ENCODE assay signal across 10 mouse cellular contexts in genomic region chr16:59559300-59560200, GRCm38 (mm10). TPM values are rescaled to one million over a fixed set of nuclear protein-coding genes. Genes with fewer than 3 reads are reported as not detected.
DNase-seq lines count a peak whose midpoint lies in the region; ATAC-seq and TF ChIP-seq lines count a peak whose summit lies in the region.
"Had no signal": no experiment of that assay in that cellular context is flagged by ENCODE, and none has a peak within 500 bp of the region (broad histone marks: within the 10 kb centered on the region; RNA-seq: fewer than 3 reads in every experiment).

No protein-coding gene starts in this region.

- H3K27me3 ChIP-seq in embryonic facial prominence, embryonic 13.5 days = no peaks in the 10 kb centered on the region
- H3K27me3 ChIP-seq in embryonic facial prominence, embryonic 10.5 days (replicated peaks; ENCODE audit: low read depth, poor library complexity, severe bottlenecking) = no peaks in the 10 kb centered on the region
- H3K27me3 ChIP-seq in kidney, embryonic 14.5 days (ENCODE audit: control insufficient read depth, insufficient read depth, low read length) = no peaks in the 10 kb centered on the region
- H3K27me3 ChIP-seq: midbrain, embryonic 13.5 days had no signal

- no peak for ATAC-seq in embryonic facial prominence, embryonic 13.5 days (ENCODE audit: insufficient number of reproducible peaks, insufficient read depth, low FRiP score, low TSS enrichment, low read depth)
- peak; percentile 77 for ATAC-seq in kidney, embryonic 14.5 days (ENCODE audit: low FRiP score, low TSS enrichment)
- ATAC-seq in megakaryocyte, adult 5-6 weeks (ENCODE audit: poor library complexity, severe bottlenecking) = peak; percentile 71
- no peak for ATAC-seq in monocyte, adult 5-6 weeks (replicated peaks; ENCODE audit: insufficient number of reproducible peaks, low FRiP score, low TSS enrichment, poor library complexity, severe bottlenecking)
- ATAC-seq: midbrain, embryonic 13.5 days had no signal

- no peaks in the 10 kb centered on the region for H3K4me1 ChIP-seq in embryonic facial prominence, embryonic 13.5 days
- no peaks in the 10 kb centered on the region for H3K4me1 ChIP-seq in embryonic facial prominence, embryonic 10.5 days
- peaks cover 24% of the 10 kb centered on the region for H3K4me1 ChIP-seq in bone marrow macrophage, adult 2 months (ENCODE audit: control insufficient read depth, insufficient read depth, low read length)
- H3K4me1 ChIP-seq in kidney, embryonic 14.5 days (ENCODE audit: control insufficient read depth, insufficient read depth, low read length) = no peaks in the 10 kb centered on the region
- H3K4me1 ChIP-seq: midbrain, embryonic 13.5 days had no signal

- H3K27ac ChIP-seq in embryonic facial prominence, embryonic 13.5 days = peak overlapping the region; percentile 11; the same call in 1 of the 2 replicates
- H3K27ac ChIP-seq in embryonic facial prominence, embryonic 10.5 days (replicated peaks) = no peak overlapping the region
- H3K27ac ChIP-seq in bone marrow macrophage, adult 2 months (ENCODE audit: insufficient read depth, low read depth, low read length) = peak overlapping the region; percentile 79
- H3K27ac ChIP-seq in kidney, embryonic 14.5 days (ENCODE audit: low read depth, low read length) = no peak overlapping the region
- H3K27ac ChIP-seq: hindbrain, embryonic 14.5 days; midbrain, embryonic 13.5 days had no signal

- H3K9ac ChIP-seq in embryonic facial prominence, embryonic 13.5 days = no peak overlapping the region
- no peak overlapping the region for H3K9ac ChIP-seq in kidney, embryonic 14.5 days (ENCODE audit: low read depth, low read length)
- H3K9ac ChIP-seq: hindbrain, embryonic 14.5 days; midbrain, embryonic 13.5 days had no signal

- H3K9me3 ChIP-seq in embryonic facial prominence, embryonic 13.5 days = no peaks in the 10 kb centered on the region
- no peaks in the 10 kb centered on the region for H3K9me3 ChIP-seq in embryonic facial prominence, embryonic 10.5 days
- no peaks in the 10 kb centered on the region for H3K9me3 ChIP-seq in kidney, embryonic 14.5 days (ENCODE audit: control insufficient read depth, low read length)
- H3K9me3 ChIP-seq: midbrain, embryonic 13.5 days had no signal

- no peak overlapping the region for H3K4me2 ChIP-seq in embryonic facial prominence, embryonic 13.5 days
- no peak overlapping the region for H3K4me2 ChIP-seq in kidney, embryonic 14.5 days (replicated peaks; ENCODE audit: low read depth, low read length)
- H3K4me2 ChIP-seq: hindbrain, embryonic 14.5 days; midbrain, embryonic 13.5 days had no signal

- WGBS in embryonic facial prominence, embryonic 13.5 days = 84% methylated on average over 22 of the region's 22 CpGs
- WGBS in embryonic facial prominence, embryonic 10.5 days = 88% methylated on average over 22 of the region's 22 CpGs
- WGBS in kidney, embryonic 14.5 days = 45% methylated on average over 22 of the region's 22 CpGs

- no peak for DNase-seq in embryonic facial prominence, embryonic 10.5 days (ENCODE audit: low spot score)
- DNase-seq in right cerebral cortex, postnatal 10 days (ENCODE audit: low spot score in 2 of 2) = no peak
- DNase-seq in liver = no peak

- no peak overlapping the region for H3K4me3 ChIP-seq in embryonic facial prominence, embryonic 13.5 days
- no peak overlapping the region for H3K4me3 ChIP-seq in embryonic facial prominence, embryonic 10.5 days
- H3K4me3 ChIP-seq in bone marrow macrophage, adult 2 months (ENCODE audit: insufficient read depth, low read length) = no peak overlapping the region
- no peak overlapping the region for H3K4me3 ChIP-seq in kidney, embryonic 14.5 days (ENCODE audit: low read length)
- H3K4me3 ChIP-seq: midbrain, embryonic 13.5 days had no signal

- H3K36me3 ChIP-seq in embryonic facial prominence, embryonic 13.5 days = peaks cover 24% of the 10 kb centered on the region
- H3K36me3 ChIP-seq in embryonic facial prominence, embryonic 10.5 days (replicated peaks) = peaks cover 42% of the 10 kb centered on the region
- peaks cover 3% of the 10 kb centered on the region; the same call in 1 of the 2 replicates for H3K36me3 ChIP-seq in kidney, embryonic 14.5 days (ENCODE audit: control insufficient read depth, insufficient read depth, low read length)
- H3K36me3 ChIP-seq: midbrain, embryonic 13.5 days had no signal

- no peak for TF ChIP-seq CTCF in bone marrow macrophage, adult 2 months (IDR thresholded peaks at IDR 0.05; ENCODE audit: low read depth, low read length)

- TF ChIP-seq POLR2A in bone marrow macrophage, adult 2 months (IDR thresholded peaks at IDR 0.05; ENCODE audit: borderline replicate concordance, low read depth, low read length) = no peak

RNA-seq across cellular contexts. Expression of gene Crybg3, which starts 41.2 kb away (rescaled TPM):
- polyA plus RNA-seq in embryonic facial prominence, embryonic 13.5 days (2015; fragmentation: Nextera tagmentation; extraction: Ambion mirVana) = 9.8 and 10.7 TPM in 2 replicates
- polyA plus RNA-seq in embryonic facial prominence, embryonic 10.5 days (2016; fragmentation: Nextera tagmentation; extraction: Ambion mirVana) = 6.9 and 7.1 TPM in 2 replicates
- polyA plus RNA-seq in bone marrow macrophage, adult 2 months (2012; ENCODE audit: insufficient read depth, insufficient read length, missing spikeins) = 21.4 and 25.8 TPM in 2 replicates
- polyA plus RNA-seq in kidney, embryonic 14.5 days (2014; fragmentation: Nextera tagmentation; extraction: Ambion mirVana) = 11.8 and 12.7 TPM in 2 replicates
- 29.8 and 43.1 TPM in 2 replicates for total RNA-seq in megakaryocyte, adult 5-6 weeks (2015)
- total RNA-seq in megakaryocyte, adult 5-6 weeks (2017) = 56.3 and 59.4 TPM in 2 replicates
- total RNA-seq in monocyte, adult 5-6 weeks (2017) = 43.5 to 49.4 TPM (median 45.0 TPM) in 3 replicates

Comparison
In these comparisons a context has a peak if more than half of its experiments do, and no peak if none do; other contexts are left out.
1. H3K27ac ChIP-seq: peak in embryonic facial prominence, embryonic 13.5 days (single experiment) and bone marrow macrophage, adult 2 months (single experiment); none in embryonic facial prominence, embryonic 10.5 days (single experiment) and kidney, embryonic 14.5 days (single experiment).
2. ATAC-seq: peak in kidney, embryonic 14.5 days (single experiment) and megakaryocyte, adult 5-6 weeks (single experiment); none in embryonic facial prominence, embryonic 13.5 days (single experiment) and monocyte, adult 5-6 weeks (single experiment).